Mouse (Mus musculus) cerebellum, adult 8-10 months (tissue): ENCODE data around the gene D430042O09Rik.

Experiments
- DNase-seq: peaks from one replicate; pipeline ENCODE4 v3.0.0; 2022

Gene D430042O09Rik

DNA sequence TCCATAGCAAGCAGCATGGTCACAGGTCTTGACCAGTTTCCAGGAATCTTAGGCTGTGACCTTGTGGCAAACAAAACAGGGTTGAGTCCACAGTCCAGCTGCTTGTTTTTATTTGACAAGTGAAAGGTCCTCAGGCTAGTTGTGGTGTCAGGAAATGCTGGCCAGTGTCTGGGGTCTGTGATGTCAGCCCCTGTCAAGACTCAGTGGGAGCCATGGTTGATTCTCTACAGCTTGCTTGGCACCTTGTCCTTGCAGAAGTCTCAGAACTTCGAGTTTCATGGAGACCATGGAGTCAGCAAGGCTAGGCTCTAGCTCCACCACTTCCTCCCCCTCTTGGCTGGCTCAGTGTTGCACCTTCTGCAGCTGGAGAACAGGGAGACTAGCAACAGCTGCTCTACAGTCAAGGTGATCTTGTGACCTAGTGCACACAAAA, 33.6 kb downstream of the D430042O09Rik start:
- no peak for DNase-seq

DNA sequence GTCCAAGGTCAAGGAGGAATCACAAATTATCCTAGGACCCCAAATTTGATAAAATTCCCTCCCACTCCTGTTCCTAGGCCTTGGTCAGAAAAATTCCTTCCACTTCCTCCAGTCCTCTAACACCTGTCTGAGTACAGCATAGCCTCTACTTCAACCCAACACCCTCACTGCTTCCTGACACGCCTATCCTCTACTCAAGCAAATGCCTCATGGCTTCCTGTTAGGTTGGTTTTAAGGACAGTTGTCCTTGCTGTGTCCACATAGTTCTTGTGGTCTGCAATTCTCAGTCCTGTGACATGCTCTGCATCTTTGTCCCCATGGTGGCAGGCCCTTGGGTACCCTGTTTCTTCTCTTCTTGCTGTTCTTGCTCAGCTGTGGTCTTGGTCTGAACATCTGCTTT, 37.1 kb downstream of the D430042O09Rik start:
- DNase-seq = no peak

DNA sequence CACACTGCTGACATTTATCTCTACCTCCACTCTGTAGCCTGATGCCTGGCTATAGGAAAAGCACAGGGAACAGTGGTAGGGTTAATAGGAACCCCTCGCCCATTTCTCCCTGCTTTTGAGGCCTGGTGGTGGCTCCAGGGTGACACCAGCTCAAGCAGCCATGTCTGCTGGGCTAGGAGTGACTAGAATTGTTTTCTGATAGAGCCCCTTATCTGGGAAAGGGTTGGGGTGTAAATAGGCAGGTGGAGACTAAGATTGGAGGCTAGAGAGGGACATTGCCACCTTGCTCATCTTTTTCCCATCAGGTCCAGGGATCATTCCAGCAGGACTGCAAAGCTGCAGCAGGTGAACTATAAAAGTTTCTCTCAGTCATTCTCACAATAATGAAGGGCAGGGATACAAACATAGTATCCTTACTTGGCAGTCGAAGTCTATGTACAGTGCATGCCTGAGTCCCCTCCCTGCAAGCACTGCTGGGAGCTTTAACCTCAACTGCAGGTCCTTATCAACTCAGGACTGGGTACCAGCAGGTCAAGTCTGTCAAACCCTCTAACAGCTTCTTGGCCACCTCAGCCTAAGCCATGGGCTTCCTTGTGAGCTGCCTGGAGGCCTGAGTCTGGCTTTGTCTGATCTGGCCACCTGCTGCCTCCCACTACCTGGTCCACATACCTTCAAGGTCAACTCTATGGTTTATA, 39.1 kb downstream of the D430042O09Rik start:
- no peak for DNase-seq

DNA sequence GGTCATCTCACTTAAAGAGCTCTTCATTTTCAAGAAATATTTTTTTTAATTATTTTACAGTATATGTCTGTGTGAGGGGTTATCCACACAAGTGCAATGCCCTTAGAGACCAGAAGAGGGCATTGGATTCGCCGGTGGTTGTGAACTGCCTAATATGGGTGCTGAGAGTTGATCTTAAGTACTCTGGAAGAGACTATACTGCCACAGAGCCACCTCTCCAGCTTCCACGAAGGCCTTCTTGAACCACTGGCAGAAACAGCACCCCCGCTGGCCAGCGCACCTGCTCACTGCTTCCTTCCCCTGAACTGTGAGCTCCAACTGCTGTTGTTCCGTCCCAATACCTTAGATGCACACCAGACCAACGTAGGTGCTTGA, 39.6 kb downstream of the D430042O09Rik start:
- DNase-seq = no peak

DNA sequence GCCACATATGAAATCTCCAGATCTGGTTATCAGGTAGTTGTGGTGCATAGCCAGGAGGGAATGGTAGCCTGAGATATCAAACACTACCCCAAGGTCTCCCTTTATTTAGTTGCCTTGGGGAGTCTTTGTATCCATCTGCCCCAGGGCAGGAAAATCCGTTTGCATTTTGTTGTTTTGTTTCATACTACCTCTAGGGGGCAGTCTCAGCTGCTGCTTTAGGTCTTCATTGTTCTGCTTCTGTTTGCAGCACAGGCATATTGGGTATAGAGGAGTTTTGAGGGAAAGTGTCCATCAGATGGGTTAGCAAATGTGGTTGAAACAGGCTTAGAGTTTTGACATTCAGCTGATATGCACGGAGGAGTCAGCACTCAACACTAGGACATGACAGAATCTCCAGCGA, 40.5 kb downstream of the D430042O09Rik start:
- peak; percentile 23 for DNase-seq

DNA sequence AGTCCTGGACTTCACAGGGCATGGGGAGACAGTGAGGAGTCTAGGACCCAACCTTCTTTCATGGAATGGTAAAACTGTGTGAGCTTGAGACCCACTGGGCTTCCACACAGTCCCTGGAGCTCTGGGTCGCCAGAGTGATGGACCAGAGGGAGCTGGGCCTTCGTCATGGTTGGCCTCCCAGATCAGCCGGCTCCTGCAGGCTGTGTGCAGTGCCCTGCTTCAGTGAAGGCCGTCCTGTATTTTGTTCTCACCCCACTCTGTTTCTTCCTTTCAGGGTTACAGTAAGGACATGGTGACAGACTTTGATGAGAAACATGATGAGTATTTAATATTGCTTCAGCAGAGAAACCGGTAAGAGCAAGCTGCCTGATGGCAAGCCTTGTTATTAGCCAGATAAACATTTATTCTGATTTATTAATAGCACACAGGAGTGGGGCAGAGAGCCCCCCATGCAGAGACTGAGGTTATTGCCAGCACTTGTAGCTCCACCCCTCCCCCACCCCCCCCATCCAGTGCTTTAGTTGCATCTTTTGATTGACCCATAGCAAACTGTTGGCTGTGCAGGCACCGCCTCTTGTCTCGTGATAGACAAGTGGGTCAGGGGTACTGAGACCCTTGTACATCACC, 45.1 kb downstream of the D430042O09Rik start:
- no peak for DNase-seq

DNA sequence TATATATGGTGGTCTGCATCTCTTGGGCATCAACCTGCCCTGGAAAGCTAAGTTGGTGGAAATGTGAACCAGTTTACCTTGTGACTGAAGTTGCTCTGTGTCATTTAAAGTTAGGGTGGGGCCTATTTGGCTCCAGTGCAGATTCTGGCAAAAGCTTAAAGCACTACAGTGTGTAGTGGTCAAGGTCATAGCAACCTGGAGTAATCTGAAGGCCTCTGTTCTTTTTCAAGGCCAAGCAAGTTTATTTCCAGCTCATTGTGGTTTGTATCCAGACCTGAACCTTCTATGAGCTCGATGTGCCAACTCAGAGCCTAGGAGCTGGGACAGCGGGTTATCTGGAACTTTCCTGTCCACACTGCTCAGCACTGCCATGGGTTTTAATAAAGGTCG, 45.6 kb downstream of the D430042O09Rik start:
- no peak for DNase-seq

DNA sequence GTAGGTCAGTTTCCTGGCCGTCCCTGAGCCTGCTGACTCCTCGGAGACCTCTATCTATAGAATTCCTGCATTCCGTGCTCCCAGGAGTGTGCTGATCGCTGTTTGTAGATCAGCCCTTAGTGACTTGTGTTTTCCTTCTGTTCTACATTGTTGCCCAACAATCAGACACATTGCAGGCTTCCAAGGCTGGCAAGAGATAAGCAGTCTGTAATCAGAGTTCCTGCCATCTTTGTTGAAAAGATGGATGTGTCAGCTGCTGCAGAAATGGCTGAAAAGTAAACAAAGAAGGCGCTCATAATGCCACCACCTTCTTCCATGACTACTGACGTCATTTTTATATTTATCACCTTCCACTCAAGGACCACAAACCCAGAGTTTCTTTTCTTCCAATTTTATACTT, 49.1 kb downstream of the D430042O09Rik start:
- no peak for DNase-seq

DNA sequence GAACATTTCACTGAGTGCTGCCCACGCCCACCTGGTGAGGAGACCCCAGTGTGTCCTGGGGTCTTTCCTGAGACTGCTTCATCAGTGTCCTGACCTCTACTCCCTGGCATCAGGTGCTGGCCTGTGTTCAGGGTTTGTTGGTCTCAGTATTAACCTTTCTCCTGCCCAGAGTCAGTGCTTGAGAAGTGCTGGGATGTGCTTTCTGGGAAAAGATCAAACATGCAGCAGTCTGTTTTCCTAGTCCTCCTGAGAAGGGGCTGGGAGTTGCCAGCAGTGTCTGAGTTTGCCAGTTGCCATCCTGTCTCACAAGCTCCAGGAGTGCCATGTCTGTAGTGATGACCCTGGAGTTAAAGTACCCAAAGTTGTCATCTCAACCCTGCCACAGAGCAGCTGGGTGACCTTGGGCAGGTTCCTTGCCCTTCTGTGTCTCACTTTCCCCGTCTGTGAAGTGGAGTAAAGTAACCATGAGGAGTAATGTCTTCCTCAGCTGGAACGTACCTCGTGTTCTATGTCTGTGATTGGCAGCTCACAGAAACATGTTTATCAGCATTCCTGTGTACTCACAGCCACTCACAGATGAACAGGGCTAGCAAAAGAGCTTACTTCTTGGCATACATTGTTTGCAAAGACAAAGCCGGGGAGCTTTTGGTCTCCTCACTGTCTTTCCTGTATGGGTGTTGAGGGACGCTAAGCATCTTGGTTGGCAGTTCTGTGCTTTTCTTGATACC, 50.4 kb downstream of the D430042O09Rik start:
- DNase-seq = no peak

DNA sequence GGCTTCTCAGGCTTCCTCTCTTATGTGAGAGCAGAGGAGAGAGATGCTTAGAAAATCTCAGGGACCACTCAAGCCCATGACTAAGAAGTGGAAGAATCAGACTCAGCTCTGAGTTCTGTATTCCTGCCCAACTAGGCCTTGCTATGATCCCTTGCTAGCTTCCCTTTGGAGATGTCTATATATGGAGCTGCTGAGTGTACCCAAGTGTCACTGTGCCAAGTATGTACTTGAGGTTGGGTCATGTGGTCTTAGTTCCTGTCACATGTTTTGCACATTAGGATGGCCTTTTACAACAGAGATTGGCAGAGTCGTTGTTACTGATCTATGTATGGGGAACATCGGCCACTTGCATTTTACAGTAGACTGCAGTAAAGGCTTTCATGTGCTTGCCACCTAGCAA, 54.6 kb downstream of the D430042O09Rik start:
- no peak for DNase-seq

DNA sequence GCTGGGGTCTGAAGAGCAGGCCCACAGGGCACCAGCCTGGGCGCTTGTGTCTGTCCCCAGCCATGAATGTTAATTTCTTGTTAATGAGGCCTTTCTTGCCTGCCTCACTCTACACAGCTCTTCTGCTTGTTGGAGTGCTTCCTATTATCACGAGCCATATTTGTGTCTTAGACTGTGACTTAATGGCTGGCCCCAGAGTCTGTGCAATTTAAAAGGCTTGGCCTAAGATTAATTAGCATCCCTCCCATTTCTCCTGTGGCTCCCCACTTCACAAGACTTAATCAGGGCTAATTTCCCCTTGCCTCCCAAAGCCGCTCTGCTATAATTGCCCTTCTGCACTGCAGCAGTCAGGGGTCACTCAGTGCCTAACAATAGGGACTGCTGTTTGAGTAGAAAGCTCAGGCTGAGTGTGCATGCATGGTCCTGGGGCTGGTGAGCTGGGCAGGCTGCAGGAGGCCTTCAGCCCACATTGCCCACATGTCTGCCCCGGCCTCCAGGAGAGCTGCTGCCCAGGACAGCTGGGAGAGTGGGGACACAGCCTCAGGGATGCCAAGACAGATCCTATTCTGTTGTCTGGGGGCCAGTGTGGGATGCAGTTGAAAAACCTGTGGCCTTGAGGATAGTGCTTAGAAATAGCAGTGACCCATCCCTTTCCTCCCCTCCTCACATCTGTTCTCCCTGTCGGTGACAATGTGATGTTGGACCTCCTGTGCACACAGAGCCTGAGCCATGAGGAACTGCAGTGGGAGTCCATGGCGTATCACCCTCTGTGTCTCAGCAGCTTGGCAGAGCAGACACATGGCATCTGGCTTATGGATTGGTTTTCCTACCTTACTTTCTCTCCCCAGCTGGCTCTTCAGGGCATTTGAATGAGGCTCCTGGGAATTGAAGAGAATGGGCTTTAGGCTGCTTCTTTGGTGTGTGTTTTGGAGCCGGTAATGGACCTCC, 55.5 kb downstream of the D430042O09Rik start:
- no peak for DNase-seq

DNA sequence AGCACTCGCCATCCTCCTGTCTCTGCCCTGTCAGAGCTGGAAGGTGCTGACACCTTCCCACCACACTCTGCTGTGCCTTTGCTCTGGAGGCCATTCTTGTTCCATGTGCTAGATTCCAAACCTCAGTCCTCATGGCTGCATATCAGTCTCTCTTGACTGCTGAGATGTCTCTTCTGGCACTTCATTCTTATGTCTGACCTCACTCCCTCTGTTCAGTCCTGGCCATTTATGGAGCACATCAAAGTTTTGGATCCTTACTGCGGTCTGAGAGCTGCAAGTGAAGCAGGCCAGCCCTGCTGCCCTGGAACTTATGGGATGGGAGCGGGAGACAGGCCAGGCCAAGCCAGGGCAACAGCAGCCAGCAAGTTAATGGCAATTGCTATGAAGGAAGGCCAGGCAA, 56.7 kb downstream of the D430042O09Rik start:
- DNase-seq = no peak

DNA sequence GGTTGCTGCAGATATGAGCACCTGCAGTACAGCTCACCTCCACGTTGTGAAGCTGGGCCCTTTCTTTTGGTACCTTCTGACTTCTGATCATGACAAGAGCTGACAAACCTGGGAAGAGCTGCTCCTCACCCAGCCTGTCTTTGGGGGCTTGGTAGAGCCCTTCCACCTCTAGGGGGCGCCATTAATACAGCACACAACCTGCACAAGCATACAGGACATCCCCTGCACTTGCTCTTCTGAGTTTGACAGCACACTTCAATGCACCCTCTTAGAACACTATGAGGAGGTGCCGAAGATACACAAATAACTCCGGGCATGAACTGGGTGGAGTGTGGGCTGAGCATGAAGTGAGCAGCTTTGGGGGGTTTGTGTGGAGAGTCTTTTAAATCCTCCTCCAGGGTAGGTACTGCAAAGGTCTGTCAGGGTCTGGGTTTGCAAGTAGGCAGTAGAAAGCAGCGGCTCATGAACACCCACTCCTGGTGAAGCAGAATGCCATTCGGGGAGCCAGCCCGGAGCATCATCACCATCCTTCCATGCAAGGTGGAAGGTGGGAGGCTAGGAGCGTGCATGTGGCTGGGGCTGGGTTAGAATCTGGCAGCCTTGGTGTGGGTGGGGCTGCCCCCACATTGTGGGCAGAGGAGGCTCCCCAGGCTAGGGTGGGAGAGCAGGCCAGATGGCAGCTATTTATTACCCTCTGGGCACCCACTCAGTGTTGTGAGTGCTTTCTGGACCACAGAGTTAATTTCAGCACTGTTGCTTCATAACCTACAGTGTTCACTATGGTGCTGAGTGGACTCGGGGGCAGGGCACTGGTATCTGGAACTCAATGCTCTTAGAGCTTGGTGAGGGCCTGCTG, 59.5 kb downstream of the D430042O09Rik start:
- peak; percentile 65 for DNase-seq

DNA sequence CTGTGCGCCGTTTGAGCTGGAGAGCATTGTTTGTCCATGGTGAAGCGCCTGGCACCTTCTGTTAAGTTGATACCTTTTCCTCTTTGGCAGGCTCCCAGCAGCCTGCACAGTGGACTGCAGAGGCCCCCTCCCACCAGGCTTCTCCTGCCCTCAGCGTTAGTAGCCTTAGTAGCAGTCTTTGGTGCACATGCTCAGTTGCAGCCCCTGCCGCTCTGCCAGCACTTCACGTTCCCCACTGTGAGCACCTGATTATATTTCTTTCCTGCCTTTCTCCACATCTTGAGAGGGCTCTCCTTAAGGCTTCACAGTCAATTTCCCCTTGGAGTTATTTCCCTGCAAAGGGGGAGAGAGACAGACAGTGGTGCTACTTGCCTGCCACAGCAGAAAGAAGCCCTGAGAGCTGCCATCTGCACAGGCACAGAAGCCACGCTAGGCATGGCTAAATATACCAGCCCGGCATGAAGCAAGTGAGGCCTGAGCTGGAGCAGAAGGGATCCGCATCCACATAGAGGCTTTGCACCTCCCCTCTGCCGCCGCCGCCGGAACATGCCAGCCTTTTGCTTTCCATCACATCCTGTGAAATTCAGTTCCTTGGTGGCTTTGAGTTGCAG, 65.4 kb downstream of the D430042O09Rik start:
- peak; percentile 54 for DNase-seq

DNA sequence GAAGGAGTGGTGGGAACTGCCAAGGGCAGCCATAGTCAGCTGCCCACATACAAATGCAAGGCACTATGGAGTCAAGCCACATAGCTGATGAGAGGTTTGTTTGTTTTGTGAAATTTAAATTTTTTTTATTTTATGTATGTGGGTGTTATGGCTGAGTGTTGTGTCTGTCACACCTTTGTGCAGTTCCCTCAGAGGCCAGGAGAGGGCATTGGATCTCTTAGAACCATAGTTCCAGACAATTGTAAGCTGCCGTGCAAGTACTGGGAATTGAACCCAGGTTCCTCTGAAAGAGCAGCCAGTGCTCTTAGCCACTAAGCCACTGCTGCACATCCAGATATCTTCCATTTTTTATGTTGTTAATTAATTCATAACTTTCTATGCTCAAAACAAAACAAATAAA, 75.5 kb downstream of the D430042O09Rik start:
- DNase-seq = no peak

DNA sequence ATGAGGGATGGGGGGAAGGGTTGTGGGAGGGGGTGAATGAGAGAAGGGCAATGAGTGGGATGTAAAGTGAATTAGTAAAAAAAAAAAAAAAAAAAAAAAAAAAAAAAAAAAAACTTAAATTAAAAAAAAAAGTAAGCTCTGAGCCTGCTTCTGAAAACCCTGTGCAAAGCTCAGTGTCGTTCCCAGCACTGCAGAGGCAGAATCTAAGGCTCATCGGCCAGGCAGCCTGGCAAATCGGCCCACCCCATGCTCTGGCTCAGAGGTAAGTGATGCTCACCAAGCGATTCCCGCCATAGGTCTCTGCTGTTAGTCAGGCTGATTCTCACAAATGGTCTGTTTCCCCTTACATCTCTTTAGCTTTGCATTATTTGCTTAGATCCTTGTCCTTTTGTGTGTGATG, 78.4 kb downstream of the D430042O09Rik start:
- no peak for DNase-seq

DNA sequence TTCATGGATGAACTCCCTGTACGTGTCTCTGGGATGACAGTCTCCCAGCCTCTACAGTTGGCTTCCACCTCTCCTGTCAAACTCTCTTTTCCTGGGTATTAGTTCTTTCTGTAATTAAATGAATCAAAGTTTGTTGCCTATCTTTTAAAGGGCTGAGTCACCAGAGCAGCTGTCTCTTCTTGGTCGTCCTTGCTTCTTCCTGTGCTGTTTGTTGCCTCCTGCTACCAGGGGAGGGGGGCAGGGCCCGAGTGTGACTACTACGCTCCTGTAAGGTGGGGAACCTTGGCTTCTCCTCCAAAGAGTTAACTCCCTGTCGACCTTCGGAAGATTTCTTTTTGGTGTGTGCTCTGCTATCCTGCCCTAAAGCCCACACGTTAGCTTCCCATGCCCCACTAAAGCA, 79.4 kb downstream of the D430042O09Rik start:
- DNase-seq = no peak

DNA sequence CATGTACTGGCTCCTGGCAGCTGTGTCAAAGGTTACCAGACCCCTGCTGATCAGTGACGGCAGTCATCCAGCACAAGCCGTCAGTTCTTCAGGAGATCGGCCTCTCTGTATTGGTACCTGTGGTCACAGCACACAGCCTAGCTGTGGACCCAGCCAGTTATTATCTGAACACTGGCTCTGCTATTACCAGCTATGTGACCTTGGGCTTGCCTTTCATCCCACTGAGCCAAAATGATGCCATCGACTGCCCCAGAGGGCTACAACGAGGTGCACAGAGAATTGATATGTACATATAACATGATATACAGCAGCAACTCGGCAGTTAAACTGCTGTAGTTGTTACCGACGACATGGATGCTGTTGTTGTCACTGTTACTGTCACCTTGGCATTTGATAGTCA, 82.4 kb downstream of the D430042O09Rik start:
- no peak for DNase-seq

DNA sequence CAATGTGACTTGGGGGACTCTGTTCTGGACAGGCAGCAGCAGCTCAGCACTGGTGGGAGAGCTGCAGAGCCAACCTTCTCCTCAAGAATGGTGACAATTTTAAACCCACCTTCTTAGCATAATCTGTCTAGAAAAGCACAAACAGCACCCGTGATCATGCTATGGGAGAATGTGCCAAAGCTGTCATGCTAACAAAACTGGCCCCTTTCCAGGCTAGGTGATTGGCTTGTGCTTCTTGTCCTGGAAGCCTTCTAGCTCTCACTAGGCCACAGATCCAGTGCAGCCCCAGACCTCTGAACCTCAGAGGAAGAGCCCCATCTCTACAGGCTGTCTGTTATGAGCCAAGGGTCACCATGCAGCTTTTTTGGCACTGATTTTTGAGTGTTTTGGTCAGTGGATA, 98.9 kb downstream of the D430042O09Rik start:
- DNase-seq = no peak

DNA sequence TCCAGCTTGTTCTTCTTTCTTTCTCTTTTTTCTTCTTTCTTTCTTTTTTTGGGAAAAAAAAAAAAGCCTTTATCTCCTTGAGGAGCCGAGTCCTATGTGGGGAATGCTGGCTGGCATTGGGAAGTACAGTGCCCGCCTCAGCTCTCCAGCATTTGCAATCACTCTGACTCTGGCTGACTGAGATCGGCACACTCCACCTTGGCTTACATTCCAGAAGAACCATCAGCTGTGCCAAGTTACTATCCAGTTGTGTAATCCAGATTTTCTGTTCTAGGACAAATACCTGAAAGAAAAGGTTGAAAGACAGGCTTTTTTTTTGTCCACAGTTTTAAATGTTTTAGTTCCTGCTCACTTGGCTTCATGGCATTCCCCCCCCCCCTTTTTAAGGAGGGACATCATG, 100.5 kb downstream of the D430042O09Rik start:
- DNase-seq = no peak

DNA sequence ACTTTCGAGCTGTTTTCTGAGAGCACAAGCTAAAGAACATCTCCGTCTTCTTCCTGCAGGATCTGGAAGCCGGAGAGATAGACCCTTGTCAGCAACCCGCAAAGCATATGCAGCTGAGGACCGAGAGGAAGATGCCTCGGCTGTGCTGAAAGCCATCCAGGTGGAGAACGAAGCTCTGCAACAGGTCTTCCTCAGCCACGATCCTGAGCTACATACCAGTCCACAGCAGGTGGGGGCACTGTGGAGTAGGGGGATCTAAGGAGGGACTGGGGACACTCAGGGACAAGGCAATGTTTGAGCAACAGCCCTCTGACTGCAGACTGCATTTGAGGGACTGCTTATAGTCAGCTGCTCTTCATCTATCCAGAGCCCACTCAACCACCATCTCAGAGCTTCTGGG, 105.0 kb downstream of the D430042O09Rik start:
- no peak for DNase-seq

DNA sequence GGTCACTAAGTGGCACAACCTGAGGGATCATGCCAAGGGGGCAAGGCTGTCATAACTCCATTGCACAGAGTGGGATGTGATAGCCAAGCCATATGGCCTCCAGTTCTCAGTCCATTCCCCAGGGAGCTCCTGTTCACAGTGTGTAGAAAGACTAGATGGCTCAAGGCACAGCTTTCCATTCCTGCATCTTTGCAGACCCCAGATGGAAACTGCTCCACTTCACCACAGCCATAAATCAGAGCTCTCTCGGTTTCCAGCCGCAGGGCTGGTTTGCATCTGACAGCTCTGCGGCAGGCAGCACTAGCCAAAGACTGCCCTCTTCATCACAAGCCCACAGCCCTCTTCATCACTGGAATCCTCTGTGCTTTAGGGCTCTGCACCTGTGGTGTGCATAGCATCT, 108.0 kb downstream of the D430042O09Rik start:
- DNase-seq = no peak
